Mouse (Mus musculus) embryonic facial prominence, embryonic 15.5 days (tissue): ENCODE results near the gene Atf3. TPM values are rescaled to one million over a fixed set of nuclear protein-coding genes. Genes with fewer than 3 reads are reported as not detected.
A peak's percentile ranks its signal among the peaks of the same experiment; 100 is the strongest.

Source experiments
- ATAC-seq: fragments of 200-750 bp; cut with Nextera tagmentation; 2 replicates; pipeline ENCODE4 v1.8.0; 2017; ENCODE audit warnings: low read depth, moderate TSS enrichment; ENCODE audit not compliant: insufficient number of reproducible peaks, low FRiP score, low TSS enrichment
- H3K27ac ChIP-seq: fragments of 300-500 bp; sonication (generic); replicated peaks from 2 replicates; pipeline ENCODE4 v1.5.1; 2015; ENCODE audit warnings: mild to moderate bottlenecking, inconsistent platforms
- H3K27me3 ChIP-seq: fragments of 300-500 bp; sonication (generic); 2 replicates; pipeline ENCODE4 v1.6.1; 2015; ENCODE audit warnings: inconsistent platforms
- H3K36me3 ChIP-seq: fragments of 300-500 bp; sonication (generic); 2 replicates; pipeline ENCODE4 v1.6.1; 2015; ENCODE audit warnings: mild to moderate bottlenecking, inconsistent platforms
- H3K4me1 ChIP-seq: fragments of 300-500 bp; sonication (generic); 2 replicates; pipeline ENCODE4 v1.6.1; 2015; ENCODE audit warnings: inconsistent platforms
- H3K4me2 ChIP-seq: fragments of 300-500 bp; sonication (generic); replicated peaks from 2 replicates; pipeline ENCODE4 v1.6.1; 2015; ENCODE audit warnings: mild to moderate bottlenecking, inconsistent platforms
- H3K4me3 ChIP-seq: fragments of 300-500 bp; sonication (generic); replicated peaks from 2 replicates; pipeline ENCODE4 v1.5.1; 2015; ENCODE audit warnings: mild to moderate bottlenecking, inconsistent platforms
- H3K9ac ChIP-seq: fragments of 300-500 bp; sonication (generic); 2 replicates; pipeline ENCODE4 v1.6.1; 2015; ENCODE audit warnings: inconsistent platforms
- H3K9me3 ChIP-seq: fragments of 300-500 bp; sonication (generic); replicated peaks from 2 replicates; pipeline ENCODE4 v1.6.1; 2016; ENCODE audit warnings: inconsistent platforms
- WGBS: fragments of 180-500 bp; shearing (Covaris S2); methylation state at CpG from one replicate; pipeline ENCODE4 v1.1.7; 2015; 5-methylcytosine and 5-hydroxymethylcytosine counted together
- polyA plus RNA-seq: library from polyadenylated mRNA; unstranded; fragments of >200 nt; fragmentation: Nextera tagmentation; extraction: Ambion mirVana; gene quantifications from 2 replicates; pipeline ENCODE4 v1.2.1, GENCODE M21; 2015

The Atf3 gene
- polyA plus RNA-seq, 1 experiment from 2014 or later, result 5.8 TPM

- ATAC-seq, result no peak
- H3K36me3 ChIP-seq, result no peaks in the 10 kb centered on the region
- no peak overlapping the region for H3K4me2 ChIP-seq
These were observed 12.6 kb upstream of the Atf3 start for GRCm38 (mm10) chr1:191230355-191230931.

GRCm38 (mm10) chr1:191226570-191226969 lies 8.7 kb upstream of the Atf3 start:
- WGBS, result 86% methylated on average over 2 of the region's 2 CpGs
- Histone ChIP-seq H3K27ac (no peak overlapping the region), H3K36me3 (no peaks in the 10 kb centered on the region), H3K9ac (no peak overlapping the region), H3K4me1 (peaks cover 13% of the 10 kb centered on the region), H3K27me3 (no peaks in the 10 kb centered on the region), H3K4me3 (no peak overlapping the region), H3K4me2 (no peak overlapping the region), H3K9me3 (no peaks in the 10 kb centered on the region)
- ATAC-seq, result no peak

More at GRCm38 (mm10) chr1:191230355-191230931, 12.6 kb upstream of the Atf3 start:
- Histone ChIP-seq H3K27me3 (no peaks in the 10 kb centered on the region), H3K9me3 (no peaks in the 10 kb centered on the region), H3K9ac (no peak overlapping the region), H3K27ac (no peak overlapping the region), H3K4me3 (no peak overlapping the region), H3K4me1 (peaks cover under 1% of the 10 kb centered on the region; the same call in 1 of the 2 replicates)
- 71% methylated on average over 6 of the region's 6 CpGs for WGBS

DNA sequence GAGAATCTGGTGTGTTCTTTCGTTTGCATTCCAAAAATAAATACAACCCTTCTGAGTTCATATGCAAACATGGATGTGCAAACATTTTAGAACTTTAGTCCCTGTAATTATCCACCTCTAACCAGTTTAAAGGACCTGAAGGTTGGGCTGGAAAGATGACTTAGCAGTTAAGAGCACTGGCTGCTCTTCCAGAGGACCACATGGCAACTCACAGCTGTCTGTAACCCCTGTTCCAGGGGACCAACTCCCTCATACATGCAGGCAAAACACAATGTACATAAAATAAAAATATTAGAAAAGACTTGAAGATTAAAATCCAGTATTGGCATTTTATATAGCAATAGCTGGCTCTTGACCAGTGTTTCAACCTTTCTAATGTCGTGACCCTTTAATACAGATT lies 7.9 kb upstream of the Atf3 start:
- H3K4me3 ChIP-seq, result no peak overlapping the region
- no peaks in the 10 kb centered on the region for H3K9me3 ChIP-seq
- 82% methylated on average over 2 of the region's 2 CpGs for WGBS
- peaks cover 13% of the 10 kb centered on the region for H3K4me1 ChIP-seq
- no peak overlapping the region for H3K27ac ChIP-seq
- H3K9ac ChIP-seq, result no peak overlapping the region
- no peak overlapping the region for H3K4me2 ChIP-seq
- no peak for ATAC-seq
- no peaks in the 10 kb centered on the region for H3K36me3 ChIP-seq
- no peaks in the 10 kb centered on the region for H3K27me3 ChIP-seq

DNA sequence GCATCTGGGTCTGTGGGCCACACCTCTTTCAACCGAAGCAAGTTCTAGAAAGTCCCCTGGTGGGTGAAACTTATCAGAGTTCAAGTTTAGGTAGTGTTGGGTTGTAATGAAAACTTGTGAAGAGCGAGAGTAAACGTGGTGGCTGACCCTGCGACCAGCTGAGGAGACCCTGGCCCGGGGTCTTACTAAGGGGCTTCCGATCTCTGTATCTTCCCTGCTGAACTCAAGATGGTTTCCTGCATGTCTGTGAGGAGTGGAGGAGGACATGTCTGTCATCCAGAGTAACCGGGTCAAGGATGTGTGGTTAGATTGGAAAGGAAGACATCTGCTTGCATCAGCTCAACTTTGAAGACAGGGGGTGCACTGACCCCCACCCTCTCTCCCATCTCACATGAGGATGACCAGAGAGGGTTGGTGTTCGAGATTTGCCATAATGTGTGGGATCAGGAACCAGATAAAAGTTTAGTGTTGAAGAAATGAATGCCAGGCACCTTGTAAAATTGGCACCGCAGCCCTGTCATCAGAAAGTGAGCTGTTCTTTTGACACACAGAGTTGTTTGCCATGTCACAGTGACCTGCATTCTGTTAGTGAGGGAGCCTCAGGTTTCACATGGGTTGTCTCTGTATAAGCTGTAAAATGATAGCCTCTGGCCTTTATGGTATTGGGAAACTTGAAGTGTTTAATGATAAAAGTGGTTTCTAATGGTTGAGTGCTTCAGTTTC lies 7.3 kb upstream of the Atf3 start:
- no peak for ATAC-seq
- Histone ChIP-seq H3K9ac (peak overlapping the region; percentile 84; the same call in 1 of the 2 replicates), H3K36me3 (no peaks in the 10 kb centered on the region), H3K27ac (peak overlapping the region; percentile 51), H3K4me1 (peaks cover 13% of the 10 kb centered on the region), H3K4me3 (peak overlapping the region; percentile 73), H3K27me3 (no peaks in the 10 kb centered on the region), H3K9me3 (no peaks in the 10 kb centered on the region), H3K4me2 (peak overlapping the region; percentile 87)
- WGBS, result 45% methylated on average over 9 of the region's 9 CpGs

GRCm38 (mm10) chr1:191224302-191224980 lies 6.6 kb upstream of the Atf3 start:
- under 1% methylated on average over 57 of the region's 57 CpGs for WGBS
- peak; percentile 78 for ATAC-seq
- H3K27me3 ChIP-seq, result no peaks in the 10 kb centered on the region

GRCm38 (mm10) chr1:191223930-191224301 lies 6.1 kb upstream of the Atf3 start:
- H3K27ac ChIP-seq, result no peak overlapping the region
- H3K36me3 ChIP-seq, result no peaks in the 10 kb centered on the region
- H3K4me3 ChIP-seq, result peak overlapping the region; percentile 73
- H3K9me3 ChIP-seq, result no peaks in the 10 kb centered on the region
- no peaks in the 10 kb centered on the region for H3K27me3 ChIP-seq
- peaks cover 13% of the 10 kb centered on the region for H3K4me1 ChIP-seq
- H3K9ac ChIP-seq, result peak overlapping the region; percentile 84
- peak; percentile 73 for ATAC-seq
- peak overlapping the region; percentile 87 for H3K4me2 ChIP-seq
- WGBS, result 49% methylated on average over 10 of the region's 10 CpGs

More at GRCm38 (mm10) chr1:191224302-191224980, 6.6 kb upstream of the Atf3 start:
- Histone ChIP-seq H3K4me1 (peaks cover 13% of the 10 kb centered on the region), H3K27ac (peak overlapping the region; percentile 84), H3K9me3 (no peaks in the 10 kb centered on the region), H3K9ac (peak overlapping the region; percentile 84), H3K4me2 (peak overlapping the region; percentile 87), H3K4me3 (peak overlapping the region; percentile 73), H3K36me3 (no peaks in the 10 kb centered on the region)

DNA sequence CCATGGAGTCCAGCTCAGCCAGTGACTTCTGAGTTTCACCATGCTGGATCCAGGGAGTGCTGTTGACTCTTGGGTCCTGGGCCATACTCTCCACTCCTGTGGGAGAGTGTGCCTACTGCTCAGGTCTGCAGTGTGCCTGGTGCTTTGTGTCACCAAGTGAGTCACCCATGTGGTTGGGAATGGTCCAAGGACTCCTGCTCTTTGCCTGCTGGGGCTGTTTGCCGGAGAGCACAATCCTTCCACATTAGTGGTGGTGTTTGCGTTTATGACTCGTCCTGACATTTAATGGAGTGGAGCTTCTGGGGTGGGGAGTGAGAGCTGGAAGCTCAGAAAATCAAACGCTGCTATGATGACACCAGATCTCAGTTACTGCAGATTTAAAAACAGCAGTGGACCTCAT lies 4.2 kb upstream of the Atf3 start:
- 74% methylated on average over 4 of the region's 4 CpGs for WGBS
- H3K27ac ChIP-seq, result no peak overlapping the region
- H3K4me3 ChIP-seq, result no peak overlapping the region
- H3K36me3 ChIP-seq, result no peaks in the 10 kb centered on the region
- peaks cover 13% of the 10 kb centered on the region for H3K4me1 ChIP-seq
- no peak overlapping the region for H3K9ac ChIP-seq
- no peaks in the 10 kb centered on the region for H3K9me3 ChIP-seq
- H3K4me2 ChIP-seq, result no peak overlapping the region
- ATAC-seq, result no peak
- H3K27me3 ChIP-seq, result no peaks in the 10 kb centered on the region

GRCm38 (mm10) chr1:191220588-191220987 lies 2.7 kb upstream of the Atf3 start:
- Histone ChIP-seq H3K4me2 (no peak overlapping the region), H3K27ac (no peak overlapping the region)
- WGBS, result 70% methylated on average over 8 of the region's 8 CpGs

GRCm38 (mm10) chr1:191219748-191220147 lies 1.9 kb upstream of the Atf3 start:
- Histone ChIP-seq H3K27ac (no peak overlapping the region), H3K4me3 (no peak overlapping the region), H3K4me2 (no peak overlapping the region), H3K9ac (no peak overlapping the region), H3K4me1 (peaks cover 11% of the 10 kb centered on the region), H3K9me3 (no peaks in the 10 kb centered on the region), H3K36me3 (no peaks in the 10 kb centered on the region), H3K27me3 (0 out of 2 replicates have a peak, but pooled peaks cover 4% of the 10 kb centered on the region)
- ATAC-seq, result no peak
- WGBS, result 91% methylated on average over 1 of the region's 1 CpGs

More at GRCm38 (mm10) chr1:191220588-191220987, 2.7 kb upstream of the Atf3 start:
- no peaks in the 10 kb centered on the region for H3K36me3 ChIP-seq
- no peak overlapping the region for H3K9ac ChIP-seq
- 0 out of 2 replicates have a peak, but pooled peaks cover 4% of the 10 kb centered on the region for H3K27me3 ChIP-seq
- no peak for ATAC-seq
- no peaks in the 10 kb centered on the region for H3K9me3 ChIP-seq
- H3K4me1 ChIP-seq, result peaks cover 19% of the 10 kb centered on the region
- H3K4me3 ChIP-seq, result no peak overlapping the region

GRCm38 (mm10) chr1:191218583-191218982 lies 744 bp upstream of the Atf3 start:
- H3K9ac ChIP-seq, result no peak overlapping the region
- no peak for ATAC-seq
- no peak overlapping the region for H3K4me3 ChIP-seq
- H3K9me3 ChIP-seq, result no peaks in the 10 kb centered on the region
- peaks cover 6% of the 10 kb centered on the region for H3K4me1 ChIP-seq
- WGBS, result 83% methylated on average over 5 of the region's 5 CpGs
- H3K36me3 ChIP-seq, result no peaks in the 10 kb centered on the region
- H3K4me2 ChIP-seq, result no peak overlapping the region
- 0 out of 2 replicates have a peak, but pooled peaks cover 4% of the 10 kb centered on the region for H3K27me3 ChIP-seq
- H3K27ac ChIP-seq, result no peak overlapping the region
